ENCODE assay signal across 8 mouse cellular contexts in genomic region chr4:129810798-129811604, GRCm38 (mm10). TPM values are rescaled to one million over a fixed set of nuclear protein-coding genes. Genes with fewer than 3 reads are reported as not detected.
A peak's percentile ranks its signal among the peaks of the same experiment; 100 is the strongest.
DNase-seq lines count a peak whose midpoint lies in the region; ATAC-seq lines count a peak whose summit lies in the region.

Gene Ptp4a2, plus strand, starts transcription at chr4:129811219.

- no peaks in the 10 kb centered on the region for H3K36me3 ChIP-seq in hindbrain, embryonic 16.5 days (ENCODE audit: control insufficient read depth, insufficient read depth, low read length)
- H3K36me3 ChIP-seq in macrophage (ENCODE audit: inconsistent target), result no peaks in the 10 kb centered on the region

- H3K27ac ChIP-seq in hindbrain, embryonic 16.5 days (ENCODE audit: low read depth, low read length), result no peak within 1 kb of the TSS
- H3K27ac ChIP-seq in macrophage, result peak within 1 kb of the TSS; percentile 90

- ATAC-seq in hindbrain, embryonic 16.5 days, result no peak

- DNase-seq in ES-CJ7 (ENCODE audit: low read depth, low spot score), result peak; percentile 93
- DNase-seq in brain, adult 2 months (ENCODE audit: low read depth, low spot score), result peak; percentile 34
- DNase-seq in gastrocnemius, postnatal 10 days, result peak; percentile 55
- DNase-seq in left cerebral cortex, adult 8-10 months (ENCODE audit: low spot score in 2 of 2), result no peak
- DNase-seq in spleen, adult 12 weeks (ENCODE audit: low spot score), result peak; percentile 67
- no peak for DNase-seq in cerebellum, adult 11 months

- peaks cover 15% of the 10 kb centered on the region; the same call in 1 of the 2 replicates for H3K79me2 ChIP-seq in macrophage (ENCODE audit: inconsistent target)

- H3K27me3 ChIP-seq in hindbrain, embryonic 16.5 days (replicated peaks; ENCODE audit: control insufficient read depth, insufficient read depth, low read length), result no peaks in the 10 kb centered on the region; the same call in 1 of the 2 replicates

- peaks cover 5% of the 10 kb centered on the region for H3K4me1 ChIP-seq in hindbrain, embryonic 16.5 days (ENCODE audit: control insufficient read depth, insufficient read depth, low read depth, low read length)

- no peaks in the 10 kb centered on the region for H3K9me3 ChIP-seq in hindbrain, embryonic 16.5 days (ENCODE audit: control insufficient read depth, low read length)

- H3K9ac ChIP-seq in hindbrain, embryonic 16.5 days (ENCODE audit: low read depth, low read length), result peak within 1 kb of the TSS; percentile 52

- WGBS in hindbrain, embryonic 16.5 days, result 20% methylated on average over 33 of the region's 35 CpGs
- WGBS in macrophage (ENCODE audit: missing documents), result 3% methylated on average over 30 of the region's 35 CpGs

- H3K4me3 ChIP-seq in hindbrain, embryonic 16.5 days (ENCODE audit: low read length), result peak within 1 kb of the TSS; percentile 38
- peak within 1 kb of the TSS; percentile 57 for H3K4me3 ChIP-seq in macrophage (ENCODE audit: inconsistent target)

- H3K4me2 ChIP-seq in hindbrain, embryonic 16.5 days (ENCODE audit: low read length), result peak within 1 kb of the TSS; percentile 63

RNA-seq across cellular contexts. Expression of gene Ptp4a2, which starts in this region (rescaled TPM):
- 100 to 1,000 TPM; 572 to 625 TPM for total RNA-seq in gastrocnemius, postnatal 10 days (2021)
- polyA plus RNA-seq in hindbrain, embryonic 16.5 days (2015; fragmentation: Nextera tagmentation; extraction: Ambion mirVana), result 217 and 224 TPM in 2 replicates
- total RNA-seq in left cerebral cortex, adult 8-10 months (2022), result 100 to 1,000 TPM; 128 to 154 (median 142) TPM
- total RNA-seq in macrophage (2018; cell fraction: chromatin; rRNA removed), result 100 to 1,000 TPM in 15 of 26 experiments, 10 to 100 TPM in 11; 46.4 to 227 (median 119) TPM
- total RNA-seq in macrophage (2018; cell fraction: cytosol; rRNA removed), result 100 to 1,000 TPM; 226 to 449 (median 347) TPM
- 100 to 1,000 TPM; 100 to 894 (median 218) TPM for total RNA-seq in macrophage (2018; cell fraction: nucleus; rRNA removed)
- polyA plus RNA-seq in macrophage (2018), result 220 to 982 TPM (median 230 TPM) in 3 replicates

Comparison
In these comparisons a context has a peak if more than half of its experiments do, and no peak if none do; other contexts are left out.
1. DNase-seq: peak in ES-CJ7 (single experiment), brain, adult 2 months (single experiment), gastrocnemius, postnatal 10 days (single experiment) and spleen, adult 12 weeks (single experiment); none in left cerebral cortex, adult 8-10 months (0 of 2) and cerebellum, adult 11 months (single experiment).